Mouse (Mus musculus) urinary bladder, postnatal 14 days (tissue): ENCODE measurements around the gene Rpl10.
A peak's percentile ranks its signal among the peaks of the same experiment; 100 is the strongest.

Experiments
- DNase-seq: peaks from one replicate; pipeline ENCODE4 v3.0.0; 2021; ENCODE audit warnings: low spot score

The Rpl10 gene

DNA sequence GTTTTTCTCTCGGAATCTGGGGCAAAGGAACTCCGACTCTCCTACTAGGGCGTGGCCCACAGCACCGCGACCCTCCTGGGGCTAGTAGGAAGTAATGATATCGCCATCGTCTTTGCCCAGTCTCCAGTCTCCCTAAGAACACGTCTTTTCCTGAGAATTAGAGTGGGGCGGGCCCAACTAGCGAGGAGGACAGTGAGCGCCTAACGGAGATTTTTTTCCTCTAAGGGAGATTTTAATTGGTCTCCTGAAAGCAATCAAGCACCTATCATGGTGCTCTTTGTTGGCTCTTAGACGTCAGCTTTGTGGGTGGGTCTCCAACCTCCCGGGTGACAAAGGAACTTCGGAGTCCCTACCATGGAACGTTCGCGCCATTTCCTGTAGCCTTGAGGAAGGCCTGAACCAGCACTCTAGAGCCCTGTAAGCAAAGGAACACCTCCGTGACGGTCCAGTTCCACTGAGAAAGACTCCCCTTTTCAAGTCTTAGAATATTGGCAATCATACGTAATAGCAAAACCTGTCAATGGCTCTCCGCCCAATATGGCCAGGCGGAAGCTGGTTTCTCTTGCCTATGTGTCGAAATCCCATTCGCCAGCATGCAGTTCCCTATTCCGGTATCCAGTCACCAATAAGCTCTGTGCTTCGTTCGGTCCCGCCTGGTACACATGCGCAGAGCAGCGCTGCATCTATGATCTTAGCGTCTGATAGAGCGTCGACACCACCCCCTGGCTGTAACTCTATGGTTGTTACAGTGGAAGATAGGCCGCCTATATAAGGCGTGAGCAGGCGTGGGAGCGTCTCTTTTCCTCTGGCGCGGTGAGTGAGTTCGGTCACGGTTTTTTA, at the start of gene Rpl10:
Gene Rpl10 (plus strand): TSS at position 751 of the 840 bp plus-strand sequence.
- peak; percentile 88 for DNase-seq

DNA sequence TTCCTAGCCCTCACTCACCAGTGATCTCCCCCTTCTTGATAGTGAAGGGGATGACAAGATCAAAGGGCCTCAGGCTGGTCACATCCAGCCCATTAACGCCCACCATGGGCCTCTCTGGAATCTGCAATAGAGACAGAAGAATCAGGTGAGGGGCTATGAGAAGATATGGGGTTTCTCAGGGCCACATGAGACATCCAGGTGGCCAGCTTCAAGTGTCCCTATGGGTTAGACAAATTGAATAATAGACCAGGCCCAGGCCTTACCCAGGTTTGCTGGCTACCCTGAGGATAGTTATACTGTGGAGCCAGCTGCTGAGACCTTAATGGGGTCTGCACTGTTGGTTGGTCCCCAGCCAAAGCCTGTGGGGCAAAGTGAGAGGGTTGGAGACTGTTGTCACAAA, 40.6 kb upstream of the Rpl10 start:
- no peak for DNase-seq

DNA sequence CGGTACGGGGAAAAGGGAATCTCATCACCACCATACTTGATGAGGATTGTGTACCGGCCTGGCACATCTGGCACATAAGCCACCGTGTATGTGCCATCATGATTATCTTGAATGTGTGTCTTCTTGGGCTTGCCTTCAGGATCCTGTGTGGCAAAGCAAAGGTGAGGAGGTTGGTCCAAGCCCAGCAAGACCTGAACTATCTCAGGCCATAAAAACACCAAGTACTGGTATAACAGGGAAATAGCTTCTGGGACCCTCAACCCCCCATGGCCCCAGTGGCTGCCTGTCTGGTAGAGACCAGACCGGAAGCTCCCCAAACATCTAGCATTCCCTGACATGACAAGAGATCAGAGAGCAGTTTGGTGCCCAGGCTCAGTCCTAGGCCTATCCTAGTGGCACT, 37.4 kb upstream of the Rpl10 start:
- DNase-seq, result no peak

DNA sequence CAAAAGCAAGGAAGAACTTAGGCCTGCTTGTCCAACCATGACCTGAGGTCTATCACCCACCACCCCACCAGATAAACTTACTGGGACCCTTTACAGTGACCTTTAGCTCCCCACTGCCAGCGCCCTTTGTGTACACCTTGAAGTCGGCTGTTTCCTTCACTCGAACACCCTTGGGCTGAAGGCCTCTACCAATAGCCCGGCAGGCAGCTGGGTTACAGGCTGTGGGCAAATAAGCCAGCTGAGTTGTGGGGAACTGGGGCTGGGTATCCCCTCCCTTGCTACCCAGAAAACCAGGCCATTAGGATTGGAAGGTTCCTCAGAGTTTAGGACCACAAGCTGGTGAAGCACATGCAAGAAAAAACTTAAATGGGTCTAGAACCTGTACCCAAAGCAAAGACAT, 30.3 kb upstream of the Rpl10 start:
- no peak for DNase-seq

DNA sequence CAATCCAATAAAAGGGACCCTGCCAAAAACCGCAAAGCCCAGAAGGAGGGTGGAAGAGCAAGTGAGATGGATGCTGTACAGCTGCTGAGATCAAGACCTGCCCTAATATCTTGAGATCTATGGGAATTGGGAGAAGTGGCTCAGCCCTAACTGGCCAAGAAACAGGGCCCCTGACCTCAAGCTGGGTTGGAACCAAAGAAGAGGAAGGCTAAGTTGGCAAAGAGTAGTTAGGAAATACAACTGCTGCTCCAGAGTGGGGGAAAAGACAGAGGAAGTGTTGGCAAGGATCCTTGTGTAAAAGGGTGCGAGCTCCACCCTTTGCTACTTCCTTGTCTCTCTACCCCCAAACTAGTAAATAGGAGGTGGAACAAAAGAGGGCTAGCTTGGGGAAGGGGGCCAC, 27.2 kb upstream of the Rpl10 start:
- no peak for DNase-seq

DNA sequence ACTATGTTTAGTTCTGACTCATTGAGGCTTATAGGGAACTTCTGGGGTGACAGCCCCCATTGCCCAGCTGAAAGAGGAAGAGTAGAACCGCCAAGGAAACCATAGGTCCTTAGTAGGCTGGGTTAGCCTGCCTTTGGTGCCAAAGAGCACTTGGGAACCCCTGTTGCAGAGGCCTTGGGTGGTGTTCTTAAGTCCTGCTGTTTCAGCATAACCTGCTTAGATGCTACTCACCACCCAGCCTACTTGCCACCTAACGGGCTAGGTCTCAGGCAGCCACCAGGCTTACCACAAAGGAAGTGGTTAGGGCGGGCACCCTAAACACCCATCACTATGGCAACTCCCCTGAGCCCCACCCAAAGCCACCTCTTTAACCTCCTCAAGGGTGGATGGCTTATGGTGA, 26.8 kb upstream of the Rpl10 start:
- DNase-seq, result no peak

DNA sequence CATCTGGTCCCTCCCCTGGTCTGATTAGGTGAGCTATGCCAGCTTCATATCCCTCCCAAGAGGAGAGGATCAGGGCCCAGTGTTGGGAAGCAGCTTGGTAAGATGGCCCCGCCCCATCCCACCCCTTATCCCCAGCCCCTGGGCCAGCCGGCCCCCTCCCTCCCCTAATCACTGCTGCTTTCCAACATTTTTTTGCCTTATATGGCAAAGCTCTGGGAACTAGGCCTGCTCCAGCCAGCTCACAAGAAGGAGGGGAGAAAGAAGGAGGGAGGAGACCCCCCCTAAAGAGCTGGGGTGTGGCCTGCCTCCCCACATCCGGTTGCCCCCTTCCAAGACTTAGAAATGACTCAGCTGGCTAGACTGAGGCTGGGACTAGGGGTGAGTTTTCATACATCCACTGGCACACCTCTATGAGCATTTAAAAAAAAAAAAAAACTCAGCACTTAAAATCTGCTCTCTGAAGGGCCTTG, 26.0 kb upstream of the Rpl10 start:
- DNase-seq, result peak; percentile 61

DNA sequence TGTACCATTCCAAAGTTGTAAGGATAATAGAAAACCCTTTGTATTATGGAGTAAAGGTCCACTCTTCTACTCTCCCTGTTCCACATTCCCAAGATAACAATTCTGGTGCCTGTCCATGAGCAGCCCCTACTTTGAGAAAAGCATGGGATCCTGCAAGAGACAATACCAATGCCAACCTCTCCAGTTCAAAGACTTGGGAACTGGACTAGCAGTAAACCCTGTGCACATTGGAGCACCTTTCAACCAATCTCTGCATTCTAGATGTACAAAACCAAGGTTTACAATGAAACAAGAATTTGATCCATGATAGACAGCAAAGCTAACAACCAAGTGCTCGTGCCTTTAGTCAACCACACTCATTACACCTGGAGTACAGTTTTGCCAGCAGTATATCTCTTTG, 25.5 kb upstream of the Rpl10 start:
- DNase-seq, result no peak

DNA sequence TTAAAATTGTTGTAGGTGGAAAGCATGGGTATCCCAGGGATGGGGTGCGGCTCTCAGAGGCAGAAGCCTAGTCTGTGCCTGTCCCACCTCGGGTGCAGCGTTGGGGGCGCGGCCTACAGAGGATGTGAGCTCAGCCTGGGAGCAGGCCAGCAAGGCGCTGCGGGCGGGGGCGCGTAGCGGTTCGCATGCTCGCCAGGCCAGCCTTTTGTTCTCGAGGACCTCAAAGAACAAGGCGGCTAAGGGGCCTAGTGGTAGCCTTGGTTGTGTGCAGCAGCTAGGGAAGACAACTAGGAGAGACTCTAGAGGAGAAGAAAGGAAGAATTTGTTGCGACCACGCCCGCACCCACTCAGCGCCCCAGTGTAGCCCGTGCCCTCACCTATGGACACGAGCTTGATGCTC, 24.9 kb upstream of the Rpl10 start:
- DNase-seq, result peak; percentile 80

DNA sequence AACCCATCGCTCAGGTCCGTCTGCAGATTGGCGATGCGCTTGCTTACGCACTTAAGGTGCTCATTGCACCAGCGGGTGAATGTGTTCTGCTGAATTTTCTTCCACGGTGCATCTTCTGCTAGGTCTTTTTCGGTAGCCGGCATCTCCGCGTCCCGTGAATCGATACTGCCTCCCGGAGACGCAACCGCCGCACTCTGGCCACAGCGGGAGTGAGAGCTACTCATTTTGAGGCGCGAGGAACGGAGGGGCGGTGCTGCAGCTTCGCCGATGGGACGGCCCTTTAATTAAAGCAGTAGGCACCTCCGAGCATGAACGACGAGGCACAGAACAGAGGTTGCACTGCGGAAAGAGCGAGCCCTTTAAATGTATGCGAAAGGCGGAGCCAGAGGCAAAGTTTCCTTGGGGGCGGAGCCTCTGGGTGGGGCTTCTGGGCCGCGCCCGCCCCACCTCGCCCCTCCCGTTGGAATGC, 24.4 kb upstream of the Rpl10 start:
- DNase-seq, result peak; percentile 83

DNA sequence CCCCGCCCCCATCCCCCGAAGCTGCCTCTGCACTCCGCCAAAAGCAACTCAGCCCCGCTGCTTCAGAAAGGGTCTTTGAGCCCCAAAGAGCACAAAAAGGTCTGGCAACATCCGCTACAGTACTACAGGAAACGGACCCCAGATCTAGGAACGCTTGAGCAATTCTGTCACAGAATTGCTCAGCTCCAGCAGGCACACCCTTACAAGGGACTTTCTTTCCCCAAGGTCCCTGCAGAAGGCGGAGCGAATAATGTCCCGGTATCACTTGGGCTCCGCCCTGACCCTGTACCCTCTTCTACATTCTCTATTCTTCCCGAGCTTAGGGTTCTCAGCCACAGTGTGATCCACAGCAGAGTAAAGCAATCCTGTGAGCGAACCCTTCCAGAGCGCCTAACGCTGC, 23.9 kb upstream of the Rpl10 start:
- DNase-seq, result no peak

DNA sequence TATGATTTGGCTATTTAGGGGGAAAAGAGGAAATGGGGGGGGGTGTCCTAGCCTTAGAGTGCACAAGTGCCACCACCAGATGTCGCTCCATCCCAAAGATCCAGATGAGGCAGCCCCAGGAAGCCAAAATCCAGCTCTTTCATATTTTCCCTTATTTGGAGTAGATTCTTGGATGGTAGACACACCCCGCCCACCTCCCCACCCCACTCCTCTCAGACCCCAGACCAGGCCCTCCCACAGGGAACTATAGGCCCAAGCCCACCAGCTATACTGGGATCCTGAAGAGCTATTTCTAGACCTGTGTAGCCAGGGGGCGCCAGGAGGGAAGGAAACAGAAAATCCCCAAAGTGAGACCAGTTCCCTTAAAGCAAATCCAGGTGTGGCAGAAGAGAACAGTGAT, 22.0 kb upstream of the Rpl10 start:
- DNase-seq, result peak; percentile 64

DNA sequence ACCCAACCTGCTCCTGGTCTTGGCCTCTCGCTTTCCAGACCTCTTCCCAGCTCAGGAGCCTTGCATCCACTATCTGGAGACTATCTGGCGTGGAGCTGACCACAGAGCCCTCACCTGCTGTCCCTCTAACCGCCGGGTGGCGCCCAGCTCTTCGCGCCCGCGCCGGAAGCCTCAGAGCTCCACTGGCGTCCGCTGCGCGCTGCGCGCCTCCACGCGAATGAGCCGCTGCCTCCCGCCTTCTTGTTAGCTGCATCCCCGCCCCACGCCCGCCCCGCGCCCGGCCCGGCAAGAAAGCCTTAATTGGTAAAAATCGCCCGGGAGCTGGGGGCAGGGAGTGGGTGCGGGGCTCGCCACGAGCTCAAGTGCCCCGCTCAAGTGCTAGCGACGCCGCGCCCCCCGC, 21.0 kb upstream of the Rpl10 start, which contains the start of gene Flna:
Gene Flna (minus strand): TSS at position 206 of the 400 bp plus-strand sequence.
- DNase-seq, result peak; percentile 71

DNA sequence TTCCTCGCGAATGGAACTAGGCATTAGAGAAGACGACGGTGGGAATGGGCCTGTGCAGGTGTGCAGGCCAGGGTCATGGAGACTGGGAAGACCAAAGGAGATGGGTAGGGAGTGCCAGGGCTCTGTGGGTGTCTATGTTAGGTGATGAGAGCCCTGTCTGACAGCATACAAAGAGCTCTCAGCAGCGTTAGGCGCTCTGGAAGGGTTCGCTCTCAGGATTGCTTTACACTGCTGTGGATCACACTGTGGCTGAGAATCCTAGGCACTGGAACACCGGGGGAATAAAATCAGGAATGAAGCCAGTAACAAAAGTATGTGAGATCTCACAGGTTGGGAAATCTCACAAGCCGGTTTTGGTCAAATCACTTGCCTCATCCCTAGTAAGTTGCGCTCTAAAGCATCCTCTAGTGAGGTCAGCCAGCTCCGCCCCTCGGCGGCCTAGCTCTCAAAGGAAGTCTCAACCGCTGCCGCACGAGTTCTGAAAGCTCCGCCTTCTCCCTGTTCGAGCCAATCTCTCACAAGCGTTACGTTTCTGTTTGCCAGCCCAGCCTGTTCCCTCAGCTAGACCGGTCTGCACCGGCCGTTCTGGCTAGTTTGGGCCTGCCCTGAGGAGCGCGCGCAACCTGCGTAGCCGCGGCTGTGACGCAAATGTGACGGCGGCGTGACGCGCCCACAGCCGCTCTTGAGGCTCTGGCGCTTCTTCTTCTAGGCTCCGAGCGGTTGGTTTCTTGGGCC, 16.3 kb upstream of the Rpl10 start, which contains the start of gene Emd:
Gene Emd (plus strand): TSS at position 535 of the 735 bp plus-strand sequence.
- peak; percentile 90 for DNase-seq

DNA sequence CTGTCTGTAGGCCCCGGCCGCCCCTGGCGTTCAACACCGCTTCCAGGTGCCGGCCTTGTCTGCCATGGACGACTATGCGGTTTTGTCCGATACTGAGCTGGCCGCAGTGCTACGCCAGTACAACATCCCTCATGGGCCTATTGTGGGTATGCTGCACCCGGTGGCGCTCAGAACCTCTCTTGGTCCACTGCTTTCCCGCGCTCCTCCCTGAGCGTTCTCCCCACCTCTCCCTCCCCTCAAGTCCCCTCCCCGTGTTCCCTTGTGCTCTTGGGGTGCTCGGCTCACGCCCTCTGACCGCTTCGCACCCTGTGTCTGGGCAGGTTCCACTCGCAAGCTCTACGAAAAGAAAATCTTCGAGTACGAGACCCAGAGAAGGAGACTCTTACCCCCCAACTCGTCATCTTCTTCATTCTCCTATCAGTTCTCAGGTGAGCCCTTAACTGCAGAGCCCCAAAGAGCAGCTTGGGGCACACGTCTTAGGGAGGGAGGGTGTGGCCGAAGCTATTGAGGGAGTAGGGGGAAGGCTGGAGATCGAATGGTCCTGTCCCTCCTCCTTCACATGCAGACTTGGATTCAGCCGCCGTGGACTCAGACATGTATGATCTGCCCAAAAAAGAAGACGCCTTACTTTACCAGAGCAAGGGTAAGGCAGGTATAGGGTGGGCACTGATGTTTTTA, 15.6 kb upstream of the Rpl10 start:
- DNase-seq, result no peak

DNA sequence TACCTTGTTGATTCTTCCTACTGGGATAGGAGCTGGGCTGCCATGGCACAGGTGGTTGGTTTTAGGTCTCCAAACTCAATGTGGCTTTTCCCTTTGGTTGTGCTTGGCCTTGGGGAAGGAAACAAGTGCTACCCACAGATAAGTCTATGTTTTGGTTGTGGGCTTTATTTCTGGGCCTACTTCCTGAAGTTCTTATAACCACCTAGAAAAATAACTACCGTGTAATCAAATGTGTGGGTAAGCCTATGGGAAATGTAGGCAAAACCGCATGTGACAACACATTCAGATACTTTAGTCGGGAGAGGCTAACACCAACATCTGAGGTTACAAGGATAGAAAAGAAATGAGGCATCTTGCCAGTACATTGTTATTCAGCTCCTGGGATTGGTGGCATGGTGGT, 12.9 kb upstream of the Rpl10 start:
- no peak for DNase-seq

DNA sequence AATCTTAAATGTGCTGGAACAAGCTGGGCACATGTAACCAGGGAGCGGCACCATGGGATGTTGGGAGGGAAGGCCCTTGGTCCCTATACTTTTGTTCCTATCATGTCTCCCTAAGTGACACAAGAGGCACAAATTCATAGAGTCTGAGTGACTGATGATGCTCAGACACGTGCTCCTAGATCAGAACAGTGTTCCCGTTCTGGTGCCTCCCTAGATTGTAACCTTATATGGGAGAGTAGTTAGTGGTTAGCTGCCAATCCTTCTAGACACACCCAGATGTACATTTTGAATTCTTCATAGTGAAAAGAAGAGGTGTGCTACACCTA, 913 bp upstream of the Rpl10 start:
- no peak for DNase-seq

DNA sequence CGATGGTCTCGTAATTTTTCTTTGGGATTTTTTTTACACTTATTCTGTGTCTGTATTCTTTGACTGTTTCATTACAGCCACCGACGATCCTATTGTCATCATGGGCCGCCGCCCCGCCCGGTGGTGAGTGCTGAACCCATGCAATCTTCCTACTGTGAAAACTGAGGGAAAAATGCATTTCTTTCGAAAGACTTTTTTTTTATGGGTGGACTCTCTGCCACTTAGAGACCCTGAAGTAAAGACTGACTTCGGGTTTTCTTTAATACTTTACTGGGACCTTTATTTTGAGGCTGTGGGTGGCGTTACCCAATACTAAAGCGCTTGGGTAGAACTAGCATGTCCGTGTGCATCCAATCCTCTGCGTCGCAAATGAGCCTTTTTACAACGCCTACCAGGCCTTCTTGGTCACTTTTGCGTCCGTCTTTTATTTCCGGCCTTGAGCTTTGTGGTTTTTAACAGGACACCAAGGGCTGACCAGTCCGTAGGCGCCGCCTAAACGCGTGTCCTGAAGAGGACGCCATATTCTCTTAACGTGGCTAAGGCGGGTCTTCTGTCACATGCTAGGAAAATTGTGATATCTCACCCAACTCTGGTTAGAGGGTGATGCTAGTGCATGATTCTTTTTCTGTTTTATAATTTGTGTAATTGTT, 415 bp downstream of the Rpl10 start:
- DNase-seq, result peak; percentile 13

DNA sequence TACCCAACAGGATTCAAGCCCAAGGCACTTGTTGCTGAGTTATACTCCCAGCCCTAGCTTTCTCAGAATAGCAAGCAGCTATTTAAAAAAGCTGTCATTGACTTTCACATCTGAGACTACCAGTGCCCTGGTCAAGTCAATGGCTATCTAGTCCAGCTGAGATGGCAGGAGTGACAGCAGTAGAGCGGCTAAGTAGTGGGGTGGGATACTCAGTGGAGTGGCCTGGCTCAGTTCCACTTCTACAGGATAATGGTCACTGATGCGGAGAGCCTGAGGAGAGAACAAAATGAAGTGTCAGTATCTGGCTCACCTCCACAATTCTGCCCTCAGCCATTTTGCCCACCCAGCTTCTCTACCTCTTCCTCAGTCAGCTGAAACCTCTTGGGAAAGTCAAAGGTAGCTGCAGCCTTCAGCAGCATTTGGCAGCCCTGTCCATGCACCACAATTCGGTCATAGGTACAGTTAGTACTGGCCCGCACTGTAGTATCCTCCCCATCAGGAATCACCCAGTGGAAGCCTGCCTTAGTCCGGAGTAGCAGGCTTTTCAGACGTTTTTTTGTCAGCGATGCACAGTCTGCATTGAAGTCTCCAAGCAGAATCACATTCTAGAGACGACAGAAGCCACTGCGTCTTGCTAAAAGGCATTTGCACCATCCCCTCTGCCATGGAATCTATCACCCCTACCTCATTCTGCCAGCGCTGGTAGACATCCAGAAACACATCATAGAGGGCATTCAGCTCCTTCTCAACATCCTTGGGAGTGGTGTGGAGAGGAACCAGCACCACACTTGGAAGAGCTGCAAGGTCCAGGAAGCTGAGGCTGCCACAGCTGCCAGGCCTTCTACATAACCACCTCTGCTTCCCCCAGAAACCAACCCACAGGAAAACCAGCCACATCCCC, 3.1 kb downstream of the Rpl10 start:
- DNase-seq, result no peak

DNA sequence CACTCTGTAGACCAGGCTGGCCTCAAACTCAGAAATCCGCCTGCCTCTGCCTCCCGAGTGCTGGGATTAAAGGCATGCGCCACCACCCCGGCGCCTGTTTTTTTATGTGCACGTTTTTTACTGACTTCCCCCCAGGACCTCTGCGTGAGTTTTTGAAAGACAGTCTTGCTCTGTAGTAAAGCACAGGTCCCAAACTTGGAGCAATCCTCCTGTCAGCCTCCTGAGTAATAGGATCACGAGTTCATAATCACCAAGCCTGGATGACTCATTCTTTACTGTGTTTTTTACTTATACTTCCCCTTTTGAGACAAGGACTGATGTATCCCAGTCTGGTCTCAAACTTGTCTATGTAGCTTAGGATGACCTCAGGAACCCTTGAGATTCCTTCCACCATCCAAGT, 7.3 kb downstream of the Rpl10 start:
- DNase-seq, result no peak
